In the genomic region with DNA sequence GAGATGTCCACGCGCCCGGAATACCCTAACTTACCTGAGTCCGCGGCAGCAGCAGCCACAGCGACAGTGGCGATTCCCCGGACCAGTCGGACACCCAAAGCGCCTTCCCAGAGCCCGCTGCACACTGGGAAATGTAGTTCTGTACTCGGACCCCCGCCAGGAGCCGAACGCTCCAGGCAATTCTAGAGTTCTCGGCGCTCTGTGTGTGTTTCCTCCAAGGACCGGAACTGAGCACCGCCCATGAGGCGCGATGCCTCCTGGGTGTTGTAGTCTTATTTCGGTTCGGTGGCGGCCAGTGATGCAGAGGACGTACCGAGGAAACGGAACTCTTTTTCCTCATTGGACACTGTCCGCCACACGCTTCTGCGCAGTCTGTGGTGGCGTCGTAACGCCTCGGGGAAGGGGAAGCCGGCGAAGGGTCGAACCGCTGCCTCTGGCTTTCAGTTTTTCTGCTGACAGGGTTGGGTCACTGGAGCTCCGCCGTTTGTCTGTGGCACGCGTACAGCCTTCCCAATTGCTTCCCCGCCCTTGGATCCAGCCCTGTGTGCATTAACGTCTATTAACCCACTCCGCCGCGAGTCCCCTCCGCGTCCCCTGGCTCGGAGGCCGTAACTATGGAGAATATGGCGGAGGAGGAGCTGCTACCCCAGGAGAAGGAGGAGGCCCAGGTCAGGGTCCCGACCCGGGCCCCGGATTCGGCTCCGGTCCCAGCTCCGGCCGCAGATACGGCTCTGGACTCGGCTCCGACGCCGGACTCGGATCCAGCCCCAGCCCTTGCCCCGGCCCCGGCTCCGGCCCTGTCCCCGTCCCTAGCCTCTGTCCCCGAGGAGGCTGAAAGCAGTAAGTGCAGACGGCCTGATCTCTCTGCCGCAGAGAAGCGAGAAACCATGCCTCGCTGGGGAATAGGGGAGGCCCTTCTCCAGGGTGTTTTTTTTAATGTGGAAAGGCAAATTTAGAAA, we compare ENCODE assay signal across 1 mouse cellular context.
TF ChIP-seq lines count a peak whose summit lies in the region.

A gene (minus strand): TSS at position 193 of the 959 bp plus-strand sequence.
A gene (plus strand): TSS at position 280 of the 959 bp plus-strand sequence.

TF ChIP-seq in MEL, 35 proteins besides CTCF, POLR2A, EP300 and RAD21 (continued from another document):
- no peak for TF ChIP-seq MEF2A (IDR thresholded peaks at IDR 0.05; ENCODE audit: extremely low read depth, insufficient replicate concordance, low read depth, low read length, poor library complexity, severe bottlenecking)
- TF ChIP-seq MXI1 (IDR thresholded peaks at IDR 0.05; ENCODE audit: low read depth, low read length) = peak; percentile 65
- peak; percentile 67 for TF ChIP-seq MAX (IDR thresholded peaks at IDR 0.05; ENCODE audit: low read length)
- no peak for TF ChIP-seq MAFK (IDR thresholded peaks at IDR 0.05; ENCODE audit: borderline replicate concordance, low read depth, low read length)
- TF ChIP-seq TAL1 (IDR thresholded peaks at IDR 0.05; ENCODE audit: low read length) = no peak
- peak; percentile 32; the same call in 1 of the 2 replicates for TF ChIP-seq POLR2AphosphoS5 (IDR thresholded peaks at IDR 0.05; ENCODE audit: borderline replicate concordance, low read depth, low read length)
- TF ChIP-seq TCF12 (IDR thresholded peaks at IDR 0.05; ENCODE audit: low read depth, low read length) = peak; percentile 66
- TF ChIP-seq MYC (IDR thresholded peaks at IDR 0.05; ENCODE audit: low read depth, low read length) = peak; percentile 66; the same call in 1 of the 2 replicates
- peak; percentile 76 for TF ChIP-seq NRF1 (IDR thresholded peaks at IDR 0.05; ENCODE audit: insufficient read depth, low read depth, low read length, poor library complexity, severe bottlenecking)
- TF ChIP-seq NELFE (IDR thresholded peaks at IDR 0.05; ENCODE audit: low read depth, low read length) = peak; percentile 98
- TF ChIP-seq MYB (IDR thresholded peaks at IDR 0.05; ENCODE audit: low read depth, low read length) = no peak
- TF ChIP-seq MAZ (IDR thresholded peaks at IDR 0.05; ENCODE audit: low read depth, low read length) = peak; percentile 93
- TF ChIP-seq ELF1 (IDR thresholded peaks at IDR 0.05; ENCODE audit: low read depth, low read length) = peak; percentile 92
- no peak for TF ChIP-seq ZKSCAN1 (IDR thresholded peaks at IDR 0.05; ENCODE audit: low read depth, low read length)
- TF ChIP-seq ZMIZ1 (IDR thresholded peaks at IDR 0.05; ENCODE audit: low read depth, low read length) = peak; percentile 54; the same call in 1 of the 2 replicates
- TF ChIP-seq USF2 (IDR thresholded peaks at IDR 0.05; ENCODE audit: borderline replicate concordance in 1 of 2, insufficient read depth in 1 of 2, low read depth in 1 of 2, low read length in 2 of 2) = no peak
- peak; percentile 100 for TF ChIP-seq HCFC1 (IDR thresholded peaks at IDR 0.05; ENCODE audit: low read depth, low read length)
- TF ChIP-seq RCOR1 (IDR thresholded peaks at IDR 0.05; ENCODE audit: low read depth, low read length) = no peak
- TF ChIP-seq CHD1 (IDR thresholded peaks at IDR 0.05; ENCODE audit: low read depth, low read length) = peak; percentile 10; the same call in 1 of the 2 replicates
- TF ChIP-seq ZNF384 (IDR thresholded peaks at IDR 0.05; ENCODE audit: low read depth, low read length) = no peak; the same call in 1 of the 2 replicates
- TF ChIP-seq SMC3 (IDR thresholded peaks at IDR 0.05; ENCODE audit: low read depth, low read length) = no peak
- TF ChIP-seq UBTF (IDR thresholded peaks at IDR 0.05; ENCODE audit: borderline replicate concordance, insufficient read depth, low read depth, low read length) = 0 out of 2 replicates have a peak, but pooled peaks have one; percentile 53
- TF ChIP-seq KAT2A (conservative IDR thresholded peaks at IDR 0.05; ENCODE audit: low read depth, low read length) = peak; percentile 95
TF ChIP-seq in MEL: peak in this region for 19.
